Mouse (Mus musculus) ES-Bruce4 (cell line): ENCODE results near the gene Prr5.

Experiments used
- CTCF ChIP-seq: IDR thresholded peaks from one replicate; pipeline ENCODE4 v1.8.1; 2011; ENCODE audit warnings: low read depth, low read length
- EP300 ChIP-seq: IDR thresholded peaks from 2 replicates; pipeline ENCODE4 v1.6.1; 2011; ENCODE audit warnings: low read depth, low read length; ENCODE audit not compliant: insufficient read depth

- TF ChIP-seq EP300 (no peak), CTCF (no peak)
These were observed 19.9 kb downstream of the Prr5 start for GRCm38 (mm10) chr15:84689356-84689755.
